In the genomic region with DNA sequence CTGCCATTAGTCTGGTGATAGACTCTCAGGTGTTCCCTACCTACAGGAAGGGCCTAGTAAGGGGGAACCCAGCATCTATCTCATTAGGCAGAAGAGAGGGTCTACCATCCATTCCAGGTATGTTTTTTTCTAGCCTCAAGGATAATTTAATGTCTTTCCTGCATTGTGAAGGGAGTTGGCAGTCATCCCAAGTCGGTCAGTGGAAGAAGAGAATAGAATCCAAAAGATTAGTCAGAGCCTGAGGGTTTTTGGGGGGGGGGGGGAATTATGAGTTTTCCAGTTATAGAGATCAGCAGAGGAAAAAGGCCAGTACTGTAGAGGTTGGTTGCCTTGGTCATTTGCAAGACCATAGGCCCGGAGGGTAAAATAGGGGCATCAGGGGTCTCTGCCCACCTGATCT, we compare ENCODE assay signal across 1 mouse cellular context.
TF ChIP-seq lines count a peak whose summit lies in the region.

No protein-coding gene starts in this region.

TF ChIP-seq in CH12.LX, 34 proteins besides CTCF, POLR2A, EP300 and RAD21:
- TF ChIP-seq KAT2A (IDR thresholded peaks at IDR 0.05; ENCODE audit: insufficient replicate concordance, low read length) (no peak), MEF2A (IDR thresholded peaks at IDR 0.05; ENCODE audit: borderline replicate concordance, low read depth, low read length) (no peak), NELFE (IDR thresholded peaks at IDR 0.05; ENCODE audit: low read depth, low read length) (no peak), SMC3 (IDR thresholded peaks at IDR 0.05; ENCODE audit: low read depth, low read length) (no peak), USF2 (conservative IDR thresholded peaks at IDR 0.05; ENCODE audit: low read depth, low read length) (no peak), GABPA (IDR thresholded peaks at IDR 0.05; ENCODE audit: insufficient replicate concordance, low read depth, low read length) (no peak), USF1 (IDR thresholded peaks at IDR 0.05; ENCODE audit: low read depth, low read length) (no peak), RCOR1 (conservative IDR thresholded peaks at IDR 0.05; ENCODE audit: low read depth, low read length) (no peak), MXI1 (IDR thresholded peaks at IDR 0.05; ENCODE audit: low read depth, low read length) (no peak), MYC (IDR thresholded peaks at IDR 0.05; ENCODE audit: low read depth, low read length) (no peak), TBP (conservative IDR thresholded peaks at IDR 0.05; ENCODE audit: low read depth, low read length) (no peak), ELF1 (IDR thresholded peaks at IDR 0.05; ENCODE audit: low read depth, low read length) (no peak), JUND (conservative IDR thresholded peaks at IDR 0.05; ENCODE audit: low read depth, low read length) (no peak), HCFC1 (IDR thresholded peaks at IDR 0.05; ENCODE audit: low read depth, low read length) (no peak), NRF1 (IDR thresholded peaks at IDR 0.05; ENCODE audit: low read depth, low read length) (no peak), ZNF384 (IDR thresholded peaks at IDR 0.05; ENCODE audit: low read depth, low read length) (no peak), PAX5 (IDR thresholded peaks at IDR 0.05; ENCODE audit: low read length) (no peak), ETS1 (conservative IDR thresholded peaks at IDR 0.05; ENCODE audit: low read depth, low read length) (no peak), TCF12 (IDR thresholded peaks at IDR 0.05; ENCODE audit: low read depth, low read length) (no peak), CHD1 (IDR thresholded peaks at IDR 0.05; ENCODE audit: low read depth, low read length) (no peak)
